Comparison of ENCODE assay signal across 13 mouse cellular contexts in the genomic region with DNA sequence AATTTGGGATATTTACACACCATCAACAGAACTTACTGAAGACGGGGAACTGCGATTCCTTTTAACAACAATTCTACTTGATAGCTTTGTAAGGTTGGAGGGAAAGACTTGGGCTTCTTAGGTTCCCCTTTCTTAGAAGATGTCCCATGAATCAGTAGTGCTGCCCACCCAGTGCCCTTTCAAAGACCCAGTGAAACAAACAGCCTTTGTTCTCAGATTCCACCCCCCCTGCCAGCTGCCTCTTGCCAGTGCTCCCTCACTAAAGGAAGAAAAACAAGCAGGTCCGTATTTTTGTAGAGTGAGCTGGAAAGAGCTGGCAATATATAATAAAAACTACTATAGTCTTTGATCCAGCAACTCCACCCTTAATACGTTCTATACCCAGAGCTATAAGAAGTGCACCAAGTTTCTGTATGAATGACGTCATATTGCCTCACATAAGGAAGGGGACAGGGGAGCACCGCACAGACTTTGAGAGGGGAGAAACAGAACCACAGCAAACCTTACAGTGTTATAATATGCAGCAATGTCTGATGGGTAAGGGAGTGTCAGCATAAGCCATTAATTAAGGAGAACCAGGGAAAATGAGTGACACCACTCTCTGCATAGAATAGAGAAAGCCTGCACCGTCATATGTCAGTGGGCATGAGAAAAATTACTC.
DNase-seq lines count a peak whose midpoint lies in the region; ATAC-seq and TF ChIP-seq lines count a peak whose summit lies in the region.
"Had no signal": no experiment of that assay in that cellular context is flagged by ENCODE, and none has a peak within 500 bp of the region (broad histone marks: within the 10 kb centered on the region; RNA-seq: fewer than 3 reads in every experiment).

No protein-coding gene starts in this region.

- H3K36me3 ChIP-seq in embryonic facial prominence, embryonic 11.5 days (replicated peaks; ENCODE audit: control insufficient read depth, insufficient read depth, low read depth, low read length): no peaks in the 10 kb centered on the region
- H3K36me3 ChIP-seq in hindbrain, embryonic 12.5 days: no peaks in the 10 kb centered on the region
- 0 out of 2 replicates have a peak, but pooled peaks cover 3% of the 10 kb centered on the region for H3K36me3 ChIP-seq in midbrain, postnatal 0 days (ENCODE audit: insufficient read depth, low read length)
- H3K36me3 ChIP-seq: embryonic facial prominence, embryonic 13.5 days; liver, embryonic 15.5 days had no signal

- no peaks in the 10 kb centered on the region for H3K27me3 ChIP-seq in embryonic facial prominence, embryonic 11.5 days (ENCODE audit: control insufficient read depth, insufficient read depth, low read length)
- H3K27me3 ChIP-seq in hindbrain, embryonic 12.5 days: no peaks in the 10 kb centered on the region
- no peaks in the 10 kb centered on the region for H3K27me3 ChIP-seq in midbrain, postnatal 0 days (ENCODE audit: insufficient read depth, low read length)
- H3K27me3 ChIP-seq: embryonic facial prominence, embryonic 13.5 days; liver, embryonic 15.5 days had no signal

- H3K4me3 ChIP-seq in embryonic facial prominence, embryonic 11.5 days (ENCODE audit: low read depth, low read length): no peak overlapping the region
- no peak overlapping the region for H3K4me3 ChIP-seq in hindbrain, embryonic 12.5 days
- H3K4me3 ChIP-seq in midbrain, postnatal 0 days (ENCODE audit: low read depth, low read length): no peak overlapping the region
- H3K4me3 ChIP-seq: embryonic facial prominence, embryonic 13.5 days; liver, embryonic 15.5 days had no signal

- H3K4me2 ChIP-seq in embryonic facial prominence, embryonic 11.5 days (ENCODE audit: low read depth, low read length): no peak overlapping the region
- no peak overlapping the region for H3K4me2 ChIP-seq in hindbrain, embryonic 12.5 days (replicated peaks)
- H3K4me2 ChIP-seq in midbrain, postnatal 0 days (ENCODE audit: low read depth, low read length, poor library complexity, severe bottlenecking): no peak overlapping the region
- H3K4me2 ChIP-seq: embryonic facial prominence, embryonic 13.5 days; liver, embryonic 15.5 days had no signal

- no peaks in the 10 kb centered on the region for H3K4me1 ChIP-seq in embryonic facial prominence, embryonic 11.5 days (ENCODE audit: control insufficient read depth, insufficient read depth, low read length)
- peaks cover 24% of the 10 kb centered on the region for H3K4me1 ChIP-seq in hindbrain, embryonic 12.5 days
- H3K4me1 ChIP-seq in midbrain, postnatal 0 days (ENCODE audit: insufficient read depth, low read length): no peaks in the 10 kb centered on the region
- H3K4me1 ChIP-seq: embryonic facial prominence, embryonic 13.5 days; liver, embryonic 15.5 days had no signal

- peak; percentile 30 for DNase-seq in embryo, embryonic 11 days
- no peak for DNase-seq in embryo, embryonic 9.5 days (ENCODE audit: extremely low spot score)
- DNase-seq in embryonic facial prominence, embryonic 11.5 days (ENCODE audit: low spot score): peak; percentile 26
- peak; percentile 40 for DNase-seq in midbrain, postnatal 0 days (ENCODE audit: low spot score)
- no peak for DNase-seq in adrenal gland, postnatal 4 days (ENCODE audit: low spot score in 2 of 2)
- no peak for DNase-seq in spleen, postnatal 36 days (ENCODE audit: low spot score in 2 of 2)
- no peak for DNase-seq in frontal cortex, postnatal 36 days (ENCODE audit: low spot score in 2 of 2)
- DNase-seq: cerebellum, adult 2 months; lung, postnatal 36 days had no signal

- no peaks in the 10 kb centered on the region for H3K9me3 ChIP-seq in embryonic facial prominence, embryonic 11.5 days (replicated peaks; ENCODE audit: control insufficient read depth, low read length)
- no peaks in the 10 kb centered on the region for H3K9me3 ChIP-seq in hindbrain, embryonic 12.5 days (replicated peaks)
- H3K9me3 ChIP-seq in midbrain, postnatal 0 days (ENCODE audit: low read length): no peaks in the 10 kb centered on the region
- H3K9me3 ChIP-seq: embryonic facial prominence, embryonic 13.5 days; liver, embryonic 15.5 days had no signal

- TF ChIP-seq CTCF in midbrain, postnatal 0 days (IDR thresholded peaks at IDR 0.05): no peak

- no peak overlapping the region for H3K27ac ChIP-seq in embryonic facial prominence, embryonic 11.5 days (replicated peaks; ENCODE audit: low read depth, low read length)
- H3K27ac ChIP-seq in hindbrain, embryonic 12.5 days: peak overlapping the region; percentile 45
- H3K27ac ChIP-seq in midbrain, postnatal 0 days (ENCODE audit: low read depth, low read length): no peak overlapping the region
- H3K27ac ChIP-seq: embryonic facial prominence, embryonic 13.5 days; liver, embryonic 15.5 days had no signal

- ATAC-seq in embryonic facial prominence, embryonic 11.5 days (replicated peaks; ENCODE audit: insufficient number of reproducible peaks, low FRiP score, low TSS enrichment, low read depth): no peak
- ATAC-seq in hindbrain, embryonic 12.5 days (ENCODE audit: low FRiP score): 0 out of 2 replicates have a peak, but pooled peaks have one; percentile 16
- no peak for ATAC-seq in midbrain, postnatal 0 days (ENCODE audit: low FRiP score)
- ATAC-seq: intestine, postnatal 0 days had no signal

- no peak overlapping the region for H3K9ac ChIP-seq in embryonic facial prominence, embryonic 11.5 days (replicated peaks; ENCODE audit: low read length)
- no peak overlapping the region for H3K9ac ChIP-seq in hindbrain, embryonic 12.5 days
- no peak overlapping the region for H3K9ac ChIP-seq in midbrain, postnatal 0 days (replicated peaks; ENCODE audit: low read length, poor library complexity, severe bottlenecking)
- H3K9ac ChIP-seq: embryonic facial prominence, embryonic 13.5 days; liver, embryonic 15.5 days had no signal

- 52% methylated on average over 7 of the region's 7 CpGs for WGBS in embryonic facial prominence, embryonic 11.5 days
- 37% methylated on average over 7 of the region's 7 CpGs for WGBS in hindbrain, embryonic 12.5 days
- whole genome bisulfite sequencing in midbrain, postnatal 0 days: 50% methylated on average over 7 of the region's 7 CpGs

Comparison
In these comparisons a context has a peak if more than half of its experiments do, and no peak if none do; other contexts are left out.
1. DNase-seq: peak in embryo, embryonic 11 days (single experiment), embryonic facial prominence, embryonic 11.5 days (single experiment) and midbrain, postnatal 0 days (single experiment); none in embryo, embryonic 9.5 days (single experiment), adrenal gland, postnatal 4 days (0 of 2), spleen, postnatal 36 days (0 of 2) and frontal cortex, postnatal 36 days (0 of 2).